Mouse (Mus musculus) stomach, postnatal 0 days (tissue): ENCODE data around the gene Ola1. TPM values are rescaled to one million over a fixed set of nuclear protein-coding genes. Genes with fewer than 3 reads are reported as not detected.

Experiments used
- ATAC-seq: fragments of 200-750 bp; cut with Nextera tagmentation; 2 replicates; pipeline ENCODE4 v1.8.0; 2017; ENCODE audit not compliant: low FRiP score, low TSS enrichment
- DNase-seq: peaks from one replicate; pipeline ENCODE4 v3.0.0-alpha.2; 2016; ENCODE audit warnings: low spot score
- H3K27ac ChIP-seq: fragments of 300-500 bp; sonication (generic); replicated peaks from 2 replicates; pipeline ENCODE4 v1.5.1; 2014; ENCODE audit warnings: mild to moderate bottlenecking, control low read depth
- H3K27me3 ChIP-seq: fragments of 300-500 bp; sonication (generic); 2 replicates; pipeline ENCODE4 v1.6.1; 2014; ENCODE audit warnings: low read length; ENCODE audit not compliant: control insufficient read depth, insufficient read depth
- H3K36me3 ChIP-seq: fragments of 300-500 bp; sonication (generic); 2 replicates; pipeline ENCODE4 v1.6.1; 2014; ENCODE audit warnings: low read length, mixed read lengths; ENCODE audit not compliant: control insufficient read depth, insufficient read depth
- H3K4me1 ChIP-seq: fragments of 300-500 bp; sonication (generic); replicated peaks from 2 replicates; pipeline ENCODE4 v1.6.1; 2014; ENCODE audit warnings: antibody characterized with exemption; ENCODE audit not compliant: control insufficient read depth, insufficient read depth
- H3K4me2 ChIP-seq: fragments of 300-500 bp; sonication (generic); replicated peaks from 2 replicates; pipeline ENCODE4 v1.6.1; 2014; ENCODE audit warnings: low read depth, mild to moderate bottlenecking, control low read depth, moderate library complexity
- H3K4me3 ChIP-seq: fragments of 300-500 bp; sonication (generic); 2 replicates; pipeline ENCODE4 v1.5.1; 2014; ENCODE audit warnings: low read depth, low read length, control low read depth
- H3K9ac ChIP-seq: fragments of 300-500 bp; sonication (generic); 2 replicates; pipeline ENCODE4 v1.6.1; 2014; ENCODE audit warnings: mild to moderate bottlenecking, low read length, control low read depth, mixed read lengths
- H3K9me3 ChIP-seq: fragments of 300-500 bp; sonication (generic); 2 replicates; pipeline ENCODE4 v1.6.1; 2016; ENCODE audit warnings: low read length; ENCODE audit not compliant: control insufficient read depth
- CTCF ChIP-seq: IDR thresholded peaks from 2 replicates; pipeline ENCODE4 v1.5.1; 2016; ENCODE audit warnings: antibody characterized with exemption, low read depth, mild to moderate bottlenecking, moderate library complexity
- EP300 ChIP-seq: optimal IDR thresholded peaks from 2 replicates; pipeline ENCODE3; 2016; ENCODE audit warnings: antibody characterized with exemption
- WGBS: fragments of 180-500 bp; shearing (Covaris S2); extraction: QIAGEN DNeasy Blood & Tissue Kit; methylation state at CpG from one replicate; pipeline ENCODE4 v1.1.7; 2014; 5-methylcytosine and 5-hydroxymethylcytosine counted together
- polyA plus RNA-seq: library from polyadenylated mRNA; unstranded; fragments of >200 nt; fragmentation: Nextera tagmentation; extraction: Ambion mirVana; gene quantifications from 2 replicates; pipeline ENCODE4 v1.2.1, GENCODE M21; 2015

The Ola1 gene
- polyA plus RNA-seq, 1 experiment from 2014 or later, result 62.4 TPM

- H3K4me3 ChIP-seq, result no peak overlapping the region; the same call in 1 of the 2 replicates
- TF ChIP-seq EP300 (no peak), CTCF (no peak)
- peaks cover 18% of the 10 kb centered on the region; the same call in 1 of the 2 replicates for H3K27me3 ChIP-seq
- 15% methylated on average over 11 of the region's 11 CpGs for WGBS
- no peak overlapping the region for H3K9ac ChIP-seq
- peaks cover 5% of the 10 kb centered on the region; the same call in 1 of the 2 replicates for H3K4me1 ChIP-seq
- ATAC-seq (no peak), DNase-seq (no peak)
- H3K9me3 ChIP-seq, result no peaks in the 10 kb centered on the region
- H3K4me2 ChIP-seq, result no peak overlapping the region; the same call in 1 of the 2 replicates
- no peaks in the 10 kb centered on the region for H3K36me3 ChIP-seq
- no peak overlapping the region for H3K27ac ChIP-seq
Observed at GRCm38 (mm10) chr2:73264611-73265195, 46.0 kb upstream of the Ola1 start.

GRCm38 (mm10) chr2:73263794-73264610 lies 45.3 kb upstream of the Ola1 start:
- DNase-seq, result peak; percentile 45
- Histone ChIP-seq H3K27ac (no peak overlapping the region), H3K4me2 (peak overlapping the region; percentile 62), H3K9ac (peak overlapping the region; percentile 4; the same call in 1 of the 2 replicates), H3K4me1 (peaks cover 5% of the 10 kb centered on the region; the same call in 1 of the 2 replicates), H3K4me3 (peak overlapping the region; percentile 42), H3K36me3 (no peaks in the 10 kb centered on the region), H3K9me3 (no peaks in the 10 kb centered on the region), H3K27me3 (peaks cover 18% of the 10 kb centered on the region; the same call in 1 of the 2 replicates)
- 3% methylated on average over 38 of the region's 38 CpGs for WGBS
- ATAC-seq, result peak; percentile 63
- TF ChIP-seq EP300 (no peak), CTCF (no peak)

GRCm38 (mm10) chr2:73263172-73263765 lies 44.5 kb upstream of the Ola1 start:
- WGBS, result 13% methylated on average over 16 of the region's 16 CpGs
- peaks cover 18% of the 10 kb centered on the region; the same call in 1 of the 2 replicates for H3K27me3 ChIP-seq
- H3K9me3 ChIP-seq, result no peaks in the 10 kb centered on the region
- no peaks in the 10 kb centered on the region for H3K36me3 ChIP-seq
- H3K27ac ChIP-seq, result no peak overlapping the region
- peak overlapping the region; percentile 42 for H3K4me3 ChIP-seq
- H3K4me1 ChIP-seq, result peaks cover 5% of the 10 kb centered on the region; the same call in 1 of the 2 replicates
- H3K4me2 ChIP-seq, result peak overlapping the region; percentile 62
- H3K9ac ChIP-seq, result peak overlapping the region; percentile 4; the same call in 1 of the 2 replicates
- ATAC-seq (no peak), DNase-seq (no peak)
- no peak for TF ChIP-seq CTCF
- no peak for TF ChIP-seq EP300

- Histone ChIP-seq H3K9ac (no peak overlapping the region), H3K4me2 (no peak overlapping the region), H3K27me3 (no peaks in the 10 kb centered on the region), H3K4me1 (no peaks in the 10 kb centered on the region), H3K36me3 (no peaks in the 10 kb centered on the region), H3K27ac (no peak overlapping the region), H3K9me3 (no peaks in the 10 kb centered on the region), H3K4me3 (no peak overlapping the region)
- DNase-seq, result no peak
- ATAC-seq, result no peak
- TF ChIP-seq CTCF, result no peak
- 86% methylated on average over 4 of the region's 4 CpGs for WGBS
Observed at GRCm38 (mm10) chr2:73248701-73249100, 30.0 kb upstream of the Ola1 start.

DNA sequence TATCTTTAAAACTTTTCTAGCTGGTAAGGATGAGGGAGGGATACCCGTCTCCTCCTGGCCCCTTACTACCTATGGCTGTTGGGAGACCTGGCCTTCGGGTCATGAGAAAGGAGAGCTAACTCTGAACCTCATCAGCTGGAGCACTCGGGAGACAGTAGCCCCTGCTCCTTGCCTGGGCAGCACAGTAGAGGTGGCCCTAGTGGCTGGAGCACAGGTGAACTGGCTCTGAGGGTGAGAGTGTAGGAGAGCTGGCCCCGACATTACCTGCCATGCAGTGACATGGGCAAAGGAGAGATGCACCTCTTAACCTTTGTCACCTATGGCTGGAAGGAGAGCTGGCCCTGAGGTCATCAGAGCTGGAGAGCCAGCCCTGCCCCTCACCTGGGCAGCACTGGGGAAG lies 22.6 kb upstream of the Ola1 start:
- Histone ChIP-seq H3K27ac (no peak overlapping the region), H3K4me2 (no peak overlapping the region), H3K4me3 (no peak overlapping the region), H3K9ac (no peak overlapping the region), H3K27me3 (no peaks in the 10 kb centered on the region), H3K36me3 (no peaks in the 10 kb centered on the region), H3K4me1 (no peaks in the 10 kb centered on the region), H3K9me3 (no peaks in the 10 kb centered on the region)
- no peak for DNase-seq
- TF ChIP-seq EP300 (no peak), CTCF (no peak)
- 75% methylated on average over 4 of the region's 4 CpGs for WGBS
- ATAC-seq, result no peak
